Mouse (Mus musculus): Measurements from ENCODE around the gene Zmiz2. TPM values are rescaled to one million over a fixed set of nuclear protein-coding genes. Genes with fewer than 3 reads are reported as not detected.

Zmiz2 gene
- polyA plus RNA-seq, 1 experiment from 2014 or later: 3.4 TPM

GRCm38 (mm10) chr11:6372784-6373183, 16.1 kb upstream of the Zmiz2 start:
- no peak for TF ChIP-seq CTCF (IDR thresholded peaks at IDR 0.05; ENCODE audit: low read depth)
- no peak for TF ChIP-seq EP300 (IDR thresholded peaks at IDR 0.05; ENCODE audit: low read depth)
- Histone ChIP-seq H3K9ac (replicated peaks) (no peak overlapping the region), H3K4me1 (ENCODE audit: insufficient read depth) (no peaks in the 10 kb centered on the region), H3K4me2 (ENCODE audit: low read depth, low read length) (no peak overlapping the region), H3K9me3 (ENCODE audit: low read length) (no peaks in the 10 kb centered on the region), H3K27me3 (ENCODE audit: insufficient read depth, low read length) (no peaks in the 10 kb centered on the region), H3K27ac (ENCODE audit: low read depth) (no peak overlapping the region), H3K4me3 (ENCODE audit: low read depth, low read length) (no peak overlapping the region), H3K36me3 (replicated peaks; ENCODE audit: insufficient read depth, low read length) (no peaks in the 10 kb centered on the region)
- ATAC-seq (no peak), DNase-seq (no peak)
- 86% methylated on average over 9 of the region's 9 CpGs for WGBS (ENCODE audit: insufficient replicate concordance)

GRCm38 (mm10) chr11:6380916-6381315, 8.0 kb upstream of the Zmiz2 start:
- no peak overlapping the region for H3K9ac ChIP-seq (replicated peaks)
- no peak overlapping the region for H3K27ac ChIP-seq (ENCODE audit: low read depth)
- no peaks in the 10 kb centered on the region for H3K9me3 ChIP-seq (ENCODE audit: low read length)
- H3K4me1 ChIP-seq (ENCODE audit: insufficient read depth): no peaks in the 10 kb centered on the region
- ATAC-seq: no peak
- TF ChIP-seq CTCF (IDR thresholded peaks at IDR 0.05; ENCODE audit: low read depth) (no peak), EP300 (IDR thresholded peaks at IDR 0.05; ENCODE audit: low read depth) (no peak)
- H3K4me3 ChIP-seq (ENCODE audit: low read depth, low read length): no peak overlapping the region
- H3K27me3 ChIP-seq (ENCODE audit: insufficient read depth, low read length): no peaks in the 10 kb centered on the region
- no peaks in the 10 kb centered on the region for H3K36me3 ChIP-seq (replicated peaks; ENCODE audit: insufficient read depth, low read length)
- WGBS (ENCODE audit: insufficient replicate concordance): 77% methylated on average over 6 of the region's 6 CpGs
- H3K4me2 ChIP-seq (ENCODE audit: low read depth, low read length): no peak overlapping the region
- DNase-seq: no peak

GRCm38 (mm10) chr11:6388126-6388725, 648 bp upstream of the Zmiz2 start:
- H3K9me3 ChIP-seq (ENCODE audit: low read length): no peaks in the 10 kb centered on the region
- 82% methylated on average over 6 of the region's 6 CpGs for WGBS (ENCODE audit: insufficient replicate concordance)

GRCm38 (mm10) chr11:6389483-6389921, 628 bp downstream of the Zmiz2 start:
- Histone ChIP-seq H3K4me2 (ENCODE audit: low read depth, low read length) (peak overlapping the region; percentile 99), H3K9ac (replicated peaks) (peak overlapping the region; percentile 93), H3K27ac (ENCODE audit: low read depth) (peak overlapping the region; percentile 96), H3K4me1 (ENCODE audit: insufficient read depth) (peaks cover 22% of the 10 kb centered on the region), H3K4me3 (ENCODE audit: low read depth, low read length) (peak overlapping the region; percentile 82), H3K9me3 (ENCODE audit: low read length) (no peaks in the 10 kb centered on the region), H3K36me3 (replicated peaks; ENCODE audit: insufficient read depth, low read length) (peaks cover 7% of the 10 kb centered on the region), H3K27me3 (ENCODE audit: insufficient read depth, low read length) (no peaks in the 10 kb centered on the region)
- TF ChIP-seq EP300 (IDR thresholded peaks at IDR 0.05; ENCODE audit: low read depth) (no peak), CTCF (IDR thresholded peaks at IDR 0.05; ENCODE audit: low read depth) (no peak)
- under 1% methylated on average over 33 of the region's 43 CpGs for WGBS (ENCODE audit: insufficient replicate concordance)
- ATAC-seq: peak; percentile 6
- DNase-seq: peak; percentile 56

More at GRCm38 (mm10) chr11:6388126-6388725, 648 bp upstream of the Zmiz2 start:
- Histone ChIP-seq H3K9ac (replicated peaks) (peak overlapping the region; percentile 93), H3K4me1 (ENCODE audit: insufficient read depth) (peaks cover 22% of the 10 kb centered on the region), H3K36me3 (replicated peaks; ENCODE audit: insufficient read depth, low read length) (peaks cover 3% of the 10 kb centered on the region; the same call in 1 of the 2 replicates), H3K27me3 (ENCODE audit: insufficient read depth, low read length) (no peaks in the 10 kb centered on the region), H3K27ac (ENCODE audit: low read depth) (peak overlapping the region; percentile 96), H3K4me3 (ENCODE audit: low read depth, low read length) (0 out of 2 replicates have a peak overlapping the region, but pooled peaks have one; percentile 82), H3K4me2 (ENCODE audit: low read depth, low read length) (peak overlapping the region; percentile 99; the same call in 1 of the 2 replicates)
- no peak for DNase-seq
- ATAC-seq: no peak
- no peak for TF ChIP-seq EP300 (IDR thresholded peaks at IDR 0.05; ENCODE audit: low read depth)
- TF ChIP-seq CTCF (IDR thresholded peaks at IDR 0.05; ENCODE audit: low read depth): no peak

- ATAC-seq (no peak), DNase-seq (no peak)
- Histone ChIP-seq H3K9me3 (ENCODE audit: low read length) (no peaks in the 10 kb centered on the region), H3K4me1 (ENCODE audit: insufficient read depth) (peaks cover 22% of the 10 kb centered on the region), H3K27me3 (ENCODE audit: insufficient read depth, low read length) (no peaks in the 10 kb centered on the region), H3K4me3 (ENCODE audit: low read depth, low read length) (peak overlapping the region; percentile 82), H3K4me2 (ENCODE audit: low read depth, low read length) (peak overlapping the region; percentile 99), H3K9ac (replicated peaks) (peak overlapping the region; percentile 93), H3K27ac (ENCODE audit: low read depth) (no peak overlapping the region), H3K36me3 (replicated peaks; ENCODE audit: insufficient read depth, low read length) (peaks cover 8% of the 10 kb centered on the region)
- 84% methylated on average over 8 of the region's 8 CpGs for WGBS (ENCODE audit: insufficient replicate concordance)
- TF ChIP-seq EP300 (IDR thresholded peaks at IDR 0.05; ENCODE audit: low read depth) (no peak), CTCF (IDR thresholded peaks at IDR 0.05; ENCODE audit: low read depth) (no peak)
These were observed 1.6 kb downstream of the Zmiz2 start for GRCm38 (mm10) chr11:6390376-6391053.

- Histone ChIP-seq H3K9ac (replicated peaks) (no peak overlapping the region), H3K9me3 (ENCODE audit: low read length) (no peaks in the 10 kb centered on the region), H3K27me3 (ENCODE audit: insufficient read depth, low read length) (no peaks in the 10 kb centered on the region), H3K36me3 (replicated peaks; ENCODE audit: insufficient read depth, low read length) (peaks cover 13% of the 10 kb centered on the region), H3K27ac (ENCODE audit: low read depth) (no peak overlapping the region), H3K4me1 (ENCODE audit: insufficient read depth) (peaks cover 22% of the 10 kb centered on the region), H3K4me3 (ENCODE audit: low read depth, low read length) (no peak overlapping the region), H3K4me2 (ENCODE audit: low read depth, low read length) (no peak overlapping the region)
- no peak for ATAC-seq
- DNase-seq: no peak
- TF ChIP-seq EP300 (IDR thresholded peaks at IDR 0.05; ENCODE audit: low read depth) (no peak), CTCF (IDR thresholded peaks at IDR 0.05; ENCODE audit: low read depth) (no peak)
- WGBS (ENCODE audit: insufficient replicate concordance): 66% methylated on average over 8 of the region's 8 CpGs
These were observed 2.8 kb downstream of the Zmiz2 start for GRCm38 (mm10) chr11:6391516-6392276.
